ENCODE assay signal across 12 mouse cellular contexts in the genomic region with DNA sequence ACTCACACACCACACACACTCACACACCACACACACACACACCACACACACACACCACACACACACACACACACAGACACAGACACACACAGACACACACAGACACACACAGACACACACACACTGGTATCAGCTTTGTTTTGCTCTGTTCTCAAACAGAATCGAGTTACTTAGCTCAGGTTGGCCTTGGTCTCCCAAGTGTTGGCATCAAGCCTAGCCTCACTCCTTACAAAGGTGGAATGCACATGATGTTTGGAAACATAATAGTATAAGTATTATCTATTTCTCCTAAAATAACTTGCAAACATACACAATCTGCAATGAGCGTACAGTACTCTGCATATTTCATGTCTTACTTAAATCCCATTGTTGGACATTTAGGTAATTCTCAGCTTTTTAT. TPM values are rescaled to one million over a fixed set of nuclear protein-coding genes. Genes with fewer than 3 reads are reported as not detected.
DNase-seq lines count a peak whose midpoint lies in the region; ATAC-seq and TF ChIP-seq lines count a peak whose summit lies in the region.
"Had no signal": no experiment of that assay in that cellular context is flagged by ENCODE, and none has a peak within 500 bp of the region (broad histone marks: within the 10 kb centered on the region; RNA-seq: fewer than 3 reads in every experiment).

No protein-coding gene starts in this region.

- 51% methylated on average over 2 of the region's 2 CpGs for WGBS in heart, embryonic 16.5 days
- WGBS in neural tube, embryonic 13.5 days: 86% methylated on average over 2 of the region's 2 CpGs
- 44% methylated on average over 2 of the region's 2 CpGs for WGBS in intestine, embryonic 15.5 days
- WGBS in stomach, postnatal 0 days: 28% methylated on average over 2 of the region's 2 CpGs

- H3K27ac ChIP-seq in heart, embryonic 16.5 days (ENCODE audit: low read length): no peak overlapping the region
- H3K27ac ChIP-seq in neural tube, embryonic 13.5 days (replicated peaks): no peak overlapping the region
- H3K27ac ChIP-seq in intestine, embryonic 15.5 days: no peak overlapping the region
- no peak overlapping the region for H3K27ac ChIP-seq in stomach, postnatal 0 days (replicated peaks)
- H3K27ac ChIP-seq: heart, embryonic 10.5 days; liver, embryonic 14.5 days; midbrain, embryonic 12.5 days had no signal

- H3K4me3 ChIP-seq in heart, embryonic 16.5 days (ENCODE audit: low read length): peak overlapping the region; percentile 20
- no peak overlapping the region for H3K4me3 ChIP-seq in neural tube, embryonic 13.5 days
- no peak overlapping the region for H3K4me3 ChIP-seq in intestine, embryonic 15.5 days (replicated peaks)
- peak overlapping the region; percentile 77 for H3K4me3 ChIP-seq in stomach, postnatal 0 days (ENCODE audit: low read depth, low read length)
- H3K4me3 ChIP-seq: heart, embryonic 10.5 days; midbrain, embryonic 12.5 days had no signal

- H3K9ac ChIP-seq in heart, embryonic 16.5 days (ENCODE audit: low read length): no peak overlapping the region
- H3K9ac ChIP-seq in neural tube, embryonic 13.5 days: no peak overlapping the region
- H3K9ac ChIP-seq in intestine, embryonic 15.5 days: no peak overlapping the region
- H3K9ac ChIP-seq in stomach, postnatal 0 days (ENCODE audit: low read length): no peak overlapping the region
- H3K9ac ChIP-seq: liver, embryonic 14.5 days; midbrain, embryonic 12.5 days had no signal

- H3K4me1 ChIP-seq in heart, embryonic 16.5 days (ENCODE audit: control insufficient read depth, insufficient read depth, low read length): peaks cover 18% of the 10 kb centered on the region
- peaks cover 48% of the 10 kb centered on the region for H3K4me1 ChIP-seq in neural tube, embryonic 13.5 days (replicated peaks)
- H3K4me1 ChIP-seq in intestine, embryonic 15.5 days (replicated peaks): peaks cover 9% of the 10 kb centered on the region
- peaks cover 2% of the 10 kb centered on the region; the same call in 1 of the 2 replicates for H3K4me1 ChIP-seq in stomach, postnatal 0 days (replicated peaks; ENCODE audit: control insufficient read depth, insufficient read depth)

- H3K27me3 ChIP-seq in heart, embryonic 16.5 days (ENCODE audit: control insufficient read depth, insufficient read depth, low read length): peaks cover 9% of the 10 kb centered on the region
- peaks cover 12% of the 10 kb centered on the region; the same call in 1 of the 2 replicates for H3K27me3 ChIP-seq in neural tube, embryonic 13.5 days
- H3K27me3 ChIP-seq in intestine, embryonic 15.5 days (replicated peaks): no peaks in the 10 kb centered on the region
- H3K27me3 ChIP-seq in stomach, postnatal 0 days (ENCODE audit: control insufficient read depth, insufficient read depth, low read length): no peaks in the 10 kb centered on the region

- no peak for DNase-seq in heart, adult 8-10 months (ENCODE audit: low spot score)
- DNase-seq in neural tube, embryonic 10.5 days (ENCODE audit: extremely low spot score, low spot score): no peak
- DNase-seq in stomach, postnatal 0 days (ENCODE audit: low spot score): no peak
- DNase-seq in liver: no peak
- DNase-seq: cerebellum, adult 9-10 months had no signal

- H3K4me2 ChIP-seq in heart, embryonic 16.5 days (ENCODE audit: low read depth, low read length): no peak overlapping the region
- H3K4me2 ChIP-seq in neural tube, embryonic 13.5 days: peak overlapping the region; percentile 89
- H3K4me2 ChIP-seq in intestine, embryonic 15.5 days (replicated peaks): peak overlapping the region; percentile 45
- peak overlapping the region; percentile 70 for H3K4me2 ChIP-seq in stomach, postnatal 0 days (replicated peaks; ENCODE audit: low read depth)
- H3K4me2 ChIP-seq: midbrain, embryonic 12.5 days had no signal

- no peak for TF ChIP-seq CTCF in stomach, postnatal 0 days (IDR thresholded peaks at IDR 0.05; ENCODE audit: low read depth)

- TF ChIP-seq EP300 in stomach, postnatal 0 days (optimal IDR thresholded peaks at IDR 0.05): no peak

- H3K9me3 ChIP-seq in heart, embryonic 16.5 days (replicated peaks; ENCODE audit: control insufficient read depth, low read length): no peaks in the 10 kb centered on the region
- H3K9me3 ChIP-seq in neural tube, embryonic 13.5 days: no peaks in the 10 kb centered on the region
- no peaks in the 10 kb centered on the region for H3K9me3 ChIP-seq in intestine, embryonic 15.5 days
- H3K9me3 ChIP-seq in stomach, postnatal 0 days (ENCODE audit: control insufficient read depth, low read length): no peaks in the 10 kb centered on the region
- H3K9me3 ChIP-seq: heart, embryonic 10.5 days; midbrain, embryonic 12.5 days had no signal

- H3K36me3 ChIP-seq in heart, embryonic 16.5 days (ENCODE audit: control insufficient read depth, insufficient read depth): no peaks in the 10 kb centered on the region
- no peaks in the 10 kb centered on the region for H3K36me3 ChIP-seq in neural tube, embryonic 13.5 days
- H3K36me3 ChIP-seq in intestine, embryonic 15.5 days: no peaks in the 10 kb centered on the region
- no peaks in the 10 kb centered on the region for H3K36me3 ChIP-seq in stomach, postnatal 0 days (ENCODE audit: control insufficient read depth, insufficient read depth, low read length)
- H3K36me3 ChIP-seq: heart, embryonic 10.5 days; midbrain, embryonic 12.5 days had no signal

- no peak for ATAC-seq in heart, embryonic 16.5 days (replicated peaks; ENCODE audit: extremely low read depth, insufficient read depth, low FRiP score)
- no peak for ATAC-seq in neural tube, embryonic 13.5 days (ENCODE audit: low read depth)
- ATAC-seq in intestine, embryonic 15.5 days: no peak
- no peak for ATAC-seq in stomach, postnatal 0 days (ENCODE audit: low FRiP score, low TSS enrichment)

RNA-seq across cellular contexts. Expression of a gene that starts 3.2 kb away (rescaled TPM):
- polyA plus RNA-seq in heart, embryonic 16.5 days (2015; fragmentation: Nextera tagmentation; extraction: Ambion mirVana): 3.8 and 4.9 TPM in 2 replicates
- 1 to 10 TPM; 5.6 to 6.6 (median 6.0) TPM for total RNA-seq in heart, adult 8-10 months (2022)
- 4.3 and 6.1 TPM in 2 replicates for polyA plus RNA-seq in neural tube, embryonic 13.5 days (2015; fragmentation: Nextera tagmentation; extraction: Ambion mirVana)
- polyA plus RNA-seq in intestine, embryonic 15.5 days (2015; fragmentation: Nextera tagmentation; extraction: Ambion mirVana): 5.9 and 6.5 TPM in 2 replicates
- 5.9 and 6.9 TPM in 2 replicates for polyA plus RNA-seq in stomach, postnatal 0 days (2015; fragmentation: Nextera tagmentation; extraction: Ambion mirVana)

RNA-seq across cellular contexts. Expression of a gene that starts 18.4 kb away (rescaled TPM):
- not detected in 2 replicates for polyA plus RNA-seq in heart, embryonic 16.5 days (2015; fragmentation: Nextera tagmentation; extraction: Ambion mirVana)
- total RNA-seq in heart, adult 8-10 months (2022): not detected
- not detected in 2 replicates for polyA plus RNA-seq in neural tube, embryonic 13.5 days (2015; fragmentation: Nextera tagmentation; extraction: Ambion mirVana)
- polyA plus RNA-seq in intestine, embryonic 15.5 days (2015; fragmentation: Nextera tagmentation; extraction: Ambion mirVana): 0.21 and 0.41 TPM in 2 replicates
- polyA plus RNA-seq in stomach, postnatal 0 days (2015; fragmentation: Nextera tagmentation; extraction: Ambion mirVana): 3,206 and 3,289 TPM in 2 replicates
- polyA plus RNA-seq: heart, embryonic 10.5 days; kidney, embryonic 14.5 days; liver, embryonic 14.5 days; midbrain, embryonic 12.5 days had no signal

RNA-seq across cellular contexts. Expression of a gene that starts 40.8 kb away (rescaled TPM):
- polyA plus RNA-seq in heart, embryonic 16.5 days (2015; fragmentation: Nextera tagmentation; extraction: Ambion mirVana): not detected in 2 replicates
- not detected for total RNA-seq in heart, adult 8-10 months (2022)
- not detected in 2 replicates for polyA plus RNA-seq in neural tube, embryonic 13.5 days (2015; fragmentation: Nextera tagmentation; extraction: Ambion mirVana)
- polyA plus RNA-seq in intestine, embryonic 15.5 days (2015; fragmentation: Nextera tagmentation; extraction: Ambion mirVana): 0.21 TPM in 1 of 2 replicates, not detected in the other
- 6,164 and 6,292 TPM in 2 replicates for polyA plus RNA-seq in stomach, postnatal 0 days (2015; fragmentation: Nextera tagmentation; extraction: Ambion mirVana)
- polyA plus RNA-seq: heart, embryonic 10.5 days; kidney, embryonic 14.5 days; liver, embryonic 14.5 days; midbrain, embryonic 12.5 days had no signal

RNA-seq across cellular contexts. Expression of a gene that starts 56.4 kb away (rescaled TPM):
- polyA plus RNA-seq in heart, embryonic 16.5 days (2015; fragmentation: Nextera tagmentation; extraction: Ambion mirVana): 0.62 and 1.4 TPM in 2 replicates
- total RNA-seq in heart, adult 8-10 months (2022): 1 to 10 TPM in 3 of 4 experiments, under 1 TPM in 1; 0.53 to 2.5 (median 1.5) TPM
- not detected in 2 replicates for polyA plus RNA-seq in neural tube, embryonic 13.5 days (2015; fragmentation: Nextera tagmentation; extraction: Ambion mirVana)
- 0.68 and 0.93 TPM in 2 replicates for polyA plus RNA-seq in intestine, embryonic 15.5 days (2015; fragmentation: Nextera tagmentation; extraction: Ambion mirVana)
- polyA plus RNA-seq in stomach, postnatal 0 days (2015; fragmentation: Nextera tagmentation; extraction: Ambion mirVana): 73.4 and 107 TPM in 2 replicates
- polyA plus RNA-seq: kidney, embryonic 14.5 days; midbrain, embryonic 12.5 days had no signal

Comparison
In these comparisons a context has a peak if more than half of its experiments do, and no peak if none do; other contexts are left out.
1. H3K4me3 ChIP-seq: peak in heart, embryonic 16.5 days (single experiment) and stomach, postnatal 0 days (single experiment); none in neural tube, embryonic 13.5 days (single experiment) and intestine, embryonic 15.5 days (single experiment).
2. RNA of a gene that starts 18.4 kb away (polyA plus RNA-seq): 3,206 to 3,289 TPM in stomach, postnatal 0 days; 0.21 to 0.41 TPM in intestine, embryonic 15.5 days, not detected in heart, embryonic 16.5 days and not detected in neural tube, embryonic 13.5 days; every median in the first group is over 1,000 times any median in the second.
3. RNA of a gene that starts 40.8 kb away (polyA plus RNA-seq): 6,164 to 6,292 TPM in stomach, postnatal 0 days; not detected in heart, embryonic 16.5 days, not detected in neural tube, embryonic 13.5 days and 0.21 TPM in intestine, embryonic 15.5 days; every median in the first group is over 1,000 times any median in the second.